Mouse (Mus musculus) ES-E14 (cell line): ENCODE measurements at regions not wholly inside any gene's neighbourhood (a gene's known extent, or its start where the extent isn't known, plus 50 kb on each side); places are given as distances from the start of the nearest gene placed in this dataset.

Experiments used
- DNase-seq: peaks from one replicate; pipeline ENCODE4 v3.0.0-alpha.2; 2013; ENCODE audit warnings: low read depth, low spot score
- H3K27ac ChIP-seq: 2 replicates; pipeline ENCODE4 v1.5.1; 2012; ENCODE audit warnings: low read depth, mild to moderate bottlenecking, low read length, moderate library complexity, mixed read lengths; ENCODE audit not compliant: poor library complexity, insufficient read depth, severe bottlenecking
- H3K36me3 ChIP-seq: 2 replicates; pipeline ENCODE4 v1.6.1; 2012; ENCODE audit warnings: mild to moderate bottlenecking, low read length, moderate library complexity, mixed read lengths; ENCODE audit not compliant: control insufficient read depth, poor library complexity, insufficient read depth, severe bottlenecking
- H3K4me1 ChIP-seq, 2 experiments: fragments of 150-350 bp in 1 of 2; sonication (generic) in 1 of 2; 2 replicates each; pipeline ENCODE4 v1.6.1; 2012; ENCODE audit warnings: low read length in 2 of 2, mild to moderate bottlenecking in 1 of 2, mixed read lengths in 1 of 2; ENCODE audit not compliant: control insufficient read depth in 2 of 2, insufficient read depth in 2 of 2, poor library complexity in 1 of 2
- H3K4me3 ChIP-seq, 2 experiments: fragments of 150-350 bp in 1 of 2; sonication (generic) in 1 of 2; 2 replicates each; pipeline ENCODE4 v1.5.1; 2012; ENCODE audit warnings: low read length in 2 of 2, low read depth in 1 of 2, mild to moderate bottlenecking in 1 of 2, mixed read lengths in 1 of 2; ENCODE audit not compliant: insufficient read depth in 1 of 2, poor library complexity in 1 of 2, severe bottlenecking in 1 of 2
- H3K9ac ChIP-seq: 2 replicates; pipeline ENCODE4 v1.6.1; 2012; ENCODE audit warnings: low read depth, mild to moderate bottlenecking, low read length, mixed read lengths; ENCODE audit not compliant: poor library complexity, insufficient read depth, severe bottlenecking
- H3K9me3 ChIP-seq: fragments of 150-350 bp; sonication (generic); 2 replicates; pipeline ENCODE4 v1.6.1; 2012; ENCODE audit warnings: low read depth, mild to moderate bottlenecking, low read length; ENCODE audit not compliant: control insufficient read depth, insufficient read depth
- CHD2 ChIP-seq: IDR thresholded peaks from 2 replicates; pipeline ENCODE4 v1.6.1; 2014; ENCODE audit warnings: mild to moderate bottlenecking, low read depth, low read length, inconsistent platforms
- HCFC1 ChIP-seq: IDR thresholded peaks from 2 replicates; pipeline ENCODE4 v1.6.1; 2012; ENCODE audit warnings: low read length, inconsistent platforms, borderline replicate concordance; ENCODE audit not compliant: insufficient read depth
- MAFK ChIP-seq: IDR thresholded peaks from 2 replicates; pipeline ENCODE4 v1.6.1; 2014; ENCODE audit warnings: mild to moderate bottlenecking, low read depth, low read length, inconsistent platforms; ENCODE audit not compliant: insufficient read depth
- ZC3H11A ChIP-seq: IDR thresholded peaks from 2 replicates; pipeline ENCODE4 v1.6.1; 2012; ENCODE audit warnings: low read depth, mild to moderate bottlenecking, inconsistent platforms, low read length, borderline replicate concordance
- ZNF384 ChIP-seq: IDR thresholded peaks from 2 replicates; pipeline ENCODE4 v1.6.1; 2012; ENCODE audit warnings: low read depth, low read length, inconsistent platforms
- in situ Hi-C, 2 experiments: fragments of 600-800 bp; cut with MboI; formaldehyde crosslinking; loops; one replicate each; pipeline ENCODE4 v1.15.1; 2025; ENCODE audit warnings: low sequenced_read_pairs in 2 of 2, inconsistent platforms in 1 of 2; ENCODE audit not compliant: unreplicated experiment in 2 of 2

DNA sequence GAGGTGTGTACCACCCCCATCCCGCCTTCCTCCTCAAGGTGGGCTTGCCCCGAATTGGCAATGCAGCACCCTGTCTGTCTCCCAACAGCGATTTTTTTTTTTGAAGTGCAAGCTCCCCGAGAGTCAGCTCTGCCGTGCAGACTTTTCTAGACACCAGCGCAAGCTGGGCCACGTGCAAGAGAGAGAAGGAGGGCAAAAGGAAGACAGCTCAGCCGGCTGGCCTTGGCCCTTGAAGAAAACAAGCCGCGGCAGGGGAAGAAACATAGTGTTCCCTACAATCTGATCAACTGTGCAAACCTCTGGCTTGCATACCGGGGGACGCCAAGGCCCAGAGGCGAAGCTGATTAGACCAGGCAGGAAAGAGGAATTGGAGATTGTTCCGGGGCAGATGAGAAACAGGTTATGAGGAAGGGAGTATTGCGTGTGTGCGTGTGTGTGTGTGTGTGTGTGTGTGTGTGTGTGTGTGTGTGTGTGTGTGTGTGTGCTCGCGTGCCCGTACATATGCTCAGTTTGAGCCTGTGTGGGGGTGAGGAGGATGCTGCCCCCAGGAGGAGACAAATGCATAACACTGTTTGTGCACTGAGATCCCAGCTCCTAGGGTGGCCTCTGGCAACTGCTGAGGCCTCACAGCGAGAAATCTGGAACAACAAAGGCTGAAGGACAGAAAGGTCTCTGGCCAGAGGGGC, 83.2 kb upstream of the Zfp648 start:
- in situ Hi-C loops = loop anchor here in 1 of 2 experiments (10.0 kb wide), 1 partner anchor 223 kb away; the partner anchor contains the start of genes Glul and Teddm1a
- H3K9ac ChIP-seq = peak overlapping the region; percentile 52; the same call in 1 of the 2 replicates
- peak overlapping the region; percentile 20 to 24; a peak in 3 of 4 replicates for H3K4me3 ChIP-seq

DNA sequence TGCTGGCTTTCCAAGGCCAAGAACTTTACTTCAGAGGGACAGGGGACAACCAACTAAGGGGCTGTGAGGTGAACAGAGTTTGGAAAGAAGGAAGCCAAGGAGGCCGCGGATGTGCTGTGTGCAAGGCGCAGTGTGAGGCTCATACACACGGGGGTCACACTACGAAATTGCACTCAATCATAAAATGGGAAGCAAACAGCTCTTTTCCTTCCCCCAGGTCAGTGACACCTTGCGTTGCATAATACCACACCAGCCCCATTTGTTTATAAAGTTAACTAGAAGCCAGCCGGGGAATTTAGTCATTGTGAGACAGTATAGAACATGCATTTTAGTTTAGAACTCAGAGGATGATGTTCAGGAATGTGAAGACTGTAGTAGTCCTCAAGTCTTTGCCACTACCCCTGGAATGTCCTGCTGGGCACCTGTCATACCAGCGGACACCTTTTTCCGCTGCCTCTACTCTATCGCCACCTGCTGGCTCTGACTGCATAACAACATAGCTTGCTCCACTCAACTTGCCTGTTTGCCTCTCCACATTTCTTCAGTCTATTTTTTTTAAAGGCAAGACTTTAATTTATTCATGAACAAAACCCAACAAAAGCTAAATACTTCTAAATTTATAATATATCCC, 82.5 kb upstream of the Zfp648 start:
- Histone ChIP-seq H3K4me1 (peaks cover 0 to 5% of the 10 kb centered on the region in 2 experiments; a peak in 1 of 4 replicates), H3K4me3 (no peak overlapping the region), H3K9ac (no peak overlapping the region), H3K36me3 (no peaks in the 10 kb centered on the region), H3K9me3 (no peaks in the 10 kb centered on the region), H3K27ac (no peak overlapping the region)
- in situ Hi-C loops = loop anchor here in 1 of 2 experiments (10.0 kb wide), 1 partner anchor 224 kb away; the partner anchor contains the start of genes Glul and Teddm1a
- TF ChIP-seq MAFK (no peak), HCFC1 (no peak), ZC3H11A (peak; percentile 81), ZNF384 (peak; percentile 56; the same call in 1 of the 2 replicates), CHD2 (no peak)
- peak; percentile 47 for DNase-seq

More for the DNA sequence above, 83.2 kb upstream of the Zfp648 start:
- H3K27ac ChIP-seq = no peak overlapping the region
- no peaks in the 10 kb centered on the region for H3K36me3 ChIP-seq
- peaks cover 0 to 5% of the 10 kb centered on the region in 2 experiments; a peak in 1 of 4 replicates for H3K4me1 ChIP-seq
- no peak for DNase-seq
- TF ChIP-seq ZC3H11A = no peak
- TF ChIP-seq ZNF384 = no peak
- TF ChIP-seq MAFK = no peak
- no peak for TF ChIP-seq HCFC1
- no peak for TF ChIP-seq CHD2
- H3K9me3 ChIP-seq = no peaks in the 10 kb centered on the region

DNA sequence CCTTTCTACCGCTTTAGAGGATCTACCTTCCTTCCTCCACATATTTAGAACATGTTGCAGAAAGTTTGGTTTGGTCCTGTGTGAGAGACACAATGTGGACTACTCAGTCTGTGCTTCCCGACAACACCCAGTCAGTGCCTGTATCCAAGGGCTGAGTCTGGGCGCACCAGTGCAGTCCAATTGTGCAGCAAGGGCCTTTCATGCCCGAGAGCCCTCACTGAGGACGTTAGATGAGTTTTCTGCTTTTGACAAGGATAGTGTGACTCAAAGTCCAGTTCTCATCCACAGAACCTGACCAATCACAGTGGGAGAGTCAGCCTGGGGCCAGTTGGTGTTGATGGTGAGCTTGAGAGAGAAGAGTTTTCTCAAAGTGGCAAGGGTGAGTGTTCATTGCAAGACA, 81.4 kb upstream of the Zfp648 start:
- no peaks in the 10 kb centered on the region for H3K36me3 ChIP-seq
- TF ChIP-seq ZNF384 = no peak
- TF ChIP-seq CHD2 = no peak
- no peak for TF ChIP-seq HCFC1
- TF ChIP-seq ZC3H11A = no peak
- no peak for TF ChIP-seq MAFK
- no peak overlapping the region for H3K27ac ChIP-seq
- in situ Hi-C loops = loop anchor here in 1 of 2 experiments (10.0 kb wide), 1 partner anchor 225 kb away; the partner anchor contains the start of genes Glul and Teddm1a
- no peak for DNase-seq
- no peak overlapping the region for H3K4me3 ChIP-seq
- H3K9me3 ChIP-seq = no peaks in the 10 kb centered on the region
- H3K4me1 ChIP-seq = peaks cover 0 to 5% of the 10 kb centered on the region in 2 experiments; a peak in 1 of 4 replicates
- no peak overlapping the region for H3K9ac ChIP-seq

DNA sequence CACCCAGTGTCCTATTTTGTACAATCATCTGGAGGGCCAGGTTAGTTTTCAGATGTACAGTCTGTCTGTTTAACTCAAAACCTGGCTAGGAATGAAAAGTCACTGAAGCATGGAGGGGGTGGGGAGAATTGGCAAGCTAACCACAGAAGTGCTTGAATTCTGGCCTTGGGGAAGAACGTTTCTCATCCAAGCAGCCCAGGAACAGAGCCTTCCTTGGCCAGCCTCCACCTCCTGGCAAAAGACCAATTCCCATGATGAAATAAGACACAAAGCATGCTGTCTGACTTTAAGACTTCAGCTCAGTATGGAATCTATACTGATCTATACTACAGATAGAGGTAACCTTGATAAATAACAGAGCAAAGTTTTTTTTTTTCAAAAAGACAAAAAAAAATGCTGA, 80.3 kb upstream of the Zfp648 start:
- in situ Hi-C loops = no loop called here
- no peak overlapping the region for H3K4me3 ChIP-seq
- H3K9ac ChIP-seq = no peak overlapping the region
- no peaks in the 10 kb centered on the region for H3K36me3 ChIP-seq
- H3K4me1 ChIP-seq = peaks cover 0 to 5% of the 10 kb centered on the region in 2 experiments; a peak in 1 of 4 replicates
- no peaks in the 10 kb centered on the region for H3K9me3 ChIP-seq
- TF ChIP-seq ZC3H11A = no peak
- no peak for DNase-seq
- no peak overlapping the region for H3K27ac ChIP-seq
